Mouse (Mus musculus) gastrocnemius, postnatal 14 days (tissue): ENCODE measurements at regions not wholly inside any gene's neighbourhood (a gene's known extent, or its start where the extent isn't known, plus 50 kb on each side); places are given as distances from the start of the nearest gene placed in this dataset.

Source experiments
- DNase-seq: peaks from one replicate; pipeline ENCODE4 v3.0.0; 2021; ENCODE audit warnings: mixed read lengths
- intact Hi-C: fragments of 180-260 bp; cut with DNase I; formaldehyde crosslinking; loops from one replicate; pipeline ENCODE4 v1.15.1; 2025; ENCODE audit warnings: low total_unique reads

DNA sequence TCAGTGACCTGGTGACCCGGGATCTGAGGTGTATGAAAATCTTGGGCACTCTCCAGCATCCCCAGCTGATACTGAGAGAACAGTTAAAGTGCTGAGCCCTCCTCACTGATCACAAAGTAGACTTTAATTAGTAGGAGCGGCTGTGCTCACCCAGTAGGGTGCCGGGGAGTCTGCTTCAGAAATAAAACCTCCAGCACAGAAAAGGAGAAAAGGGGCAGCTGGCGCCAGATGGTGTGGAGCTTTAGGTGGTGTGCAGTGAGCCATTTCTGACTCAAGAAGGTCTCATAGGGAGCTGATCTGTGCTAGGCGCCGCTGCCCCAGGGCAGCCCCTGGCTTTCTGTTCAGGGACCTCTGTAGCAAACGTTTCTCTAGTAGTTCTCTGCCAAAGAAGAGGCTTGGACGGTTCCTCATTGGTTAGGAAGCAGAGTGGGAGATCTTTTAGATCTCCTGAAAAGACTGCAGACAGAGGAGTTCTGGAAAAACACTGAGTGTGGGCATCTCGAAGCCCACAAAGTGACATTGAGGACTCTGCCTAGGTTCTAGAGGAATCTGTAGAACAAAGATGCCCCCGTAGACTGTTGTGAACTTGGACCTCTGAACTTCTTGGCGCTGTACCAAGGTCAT, 200.1 kb upstream of the Clnk start:
- intact Hi-C loops = no loop called here
- no peak for DNase-seq

GRCm38 (mm10) chr5:39069683-39070082, 193.1 kb upstream of the Clnk start:
- no peak for DNase-seq
- intact Hi-C loops = no loop called here

DNA sequence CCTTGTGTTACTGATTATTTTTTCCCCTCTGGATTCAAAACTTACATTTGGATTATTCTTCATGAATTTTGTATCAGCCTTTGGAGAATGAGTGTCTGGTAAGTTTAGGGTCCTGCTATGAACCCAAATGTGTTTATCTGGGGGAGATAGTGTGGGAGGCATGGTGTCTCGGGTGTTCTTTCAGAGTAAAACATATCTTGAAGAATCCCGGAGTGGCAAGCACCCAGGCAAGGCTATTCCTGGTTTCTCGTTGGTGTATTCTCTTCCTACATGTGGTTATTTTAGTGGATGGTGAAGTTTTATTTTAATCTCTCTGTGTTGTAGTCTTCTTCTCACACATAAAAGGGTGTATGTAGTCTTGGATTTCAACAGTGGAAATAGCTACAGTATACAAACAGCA, 186.4 kb upstream of the Clnk start:
- intact Hi-C loops = no loop called here

GRCm38 (mm10) chr5:39052490-39053250, 176.1 kb upstream of the Clnk start:
- DNase-seq = no peak

More for the DNA sequence above, 186.4 kb upstream of the Clnk start:
- no peak for DNase-seq

GRCm38 (mm10) chr5:39050512-39050911, 173.9 kb upstream of the Clnk start:
- intact Hi-C loops = no loop called here
- no peak for DNase-seq

More at GRCm38 (mm10) chr5:39052490-39053250, 176.1 kb upstream of the Clnk start:
- intact Hi-C loops = no loop called here

GRCm38 (mm10) chr5:39049141-39049540, 172.5 kb upstream of the Clnk start:
- no peak for DNase-seq
- intact Hi-C loops = no loop called here

GRCm38 (mm10) chr5:39040467-39040866, 163.9 kb upstream of the Clnk start:
- DNase-seq = no peak

DNA sequence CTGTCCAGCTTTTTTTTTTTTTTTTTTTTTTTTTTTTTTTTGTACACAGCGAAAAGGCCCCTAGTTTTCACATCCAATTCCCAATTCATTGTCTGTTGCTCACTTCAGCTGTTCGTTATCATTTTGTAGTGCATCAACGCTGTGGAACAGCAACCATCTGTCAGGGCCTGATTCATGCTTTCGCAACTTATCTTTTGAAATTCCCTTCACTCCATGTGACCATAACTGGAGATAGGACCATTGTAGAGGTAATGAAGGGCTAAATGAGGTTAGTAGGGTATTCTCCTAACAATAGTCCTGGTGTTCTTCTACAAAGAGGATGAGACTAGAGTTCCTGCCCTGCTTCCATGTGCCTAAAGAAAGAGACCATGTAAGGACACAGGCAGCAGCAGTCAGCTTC, 146.6 kb upstream of the Clnk start:
- no peak for DNase-seq
- intact Hi-C loops = no loop called here

More at GRCm38 (mm10) chr5:39040467-39040866, 163.9 kb upstream of the Clnk start:
- intact Hi-C loops = no loop called here

DNA sequence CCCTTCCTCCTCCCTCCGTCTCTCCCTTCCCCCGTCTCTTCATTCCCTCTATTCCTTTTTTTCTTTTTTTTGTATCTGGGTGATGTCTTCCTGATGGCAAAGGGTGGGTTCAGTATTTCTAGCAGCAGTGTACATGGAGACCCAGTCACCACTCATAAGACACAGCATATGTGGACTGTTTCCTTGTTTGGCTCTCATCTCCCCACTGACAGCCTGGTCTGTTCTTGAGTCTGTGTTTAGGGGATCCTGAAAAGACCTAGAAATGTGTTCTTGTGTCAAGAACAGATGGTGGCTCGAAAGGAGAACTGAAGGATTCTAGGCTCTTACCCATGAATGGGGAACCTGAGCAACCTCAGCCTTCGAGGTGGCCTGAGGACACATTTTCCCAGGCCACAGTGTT, 124.0 kb upstream of the Clnk start:
- DNase-seq = no peak

DNA sequence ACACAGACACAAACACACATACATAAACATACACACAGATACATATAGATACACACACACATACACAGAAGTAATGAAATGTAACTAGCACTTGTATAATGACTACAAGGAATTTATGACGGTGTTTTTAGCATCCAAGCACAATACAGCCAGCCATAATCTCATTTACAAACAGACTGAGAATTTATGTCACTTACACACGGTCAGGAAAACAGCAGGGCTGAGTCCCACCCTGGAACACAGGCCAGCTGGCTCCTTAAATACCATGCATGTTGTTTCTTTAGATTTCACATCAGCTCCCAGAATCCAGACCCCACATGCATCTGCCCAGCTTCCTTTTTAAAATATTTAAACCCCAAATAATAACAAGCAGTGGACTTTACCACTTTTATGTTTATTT, 123.1 kb upstream of the Clnk start:
- intact Hi-C loops = no loop called here
- DNase-seq = no peak

More for the DNA sequence above, 124.0 kb upstream of the Clnk start:
- intact Hi-C loops = no loop called here

DNA sequence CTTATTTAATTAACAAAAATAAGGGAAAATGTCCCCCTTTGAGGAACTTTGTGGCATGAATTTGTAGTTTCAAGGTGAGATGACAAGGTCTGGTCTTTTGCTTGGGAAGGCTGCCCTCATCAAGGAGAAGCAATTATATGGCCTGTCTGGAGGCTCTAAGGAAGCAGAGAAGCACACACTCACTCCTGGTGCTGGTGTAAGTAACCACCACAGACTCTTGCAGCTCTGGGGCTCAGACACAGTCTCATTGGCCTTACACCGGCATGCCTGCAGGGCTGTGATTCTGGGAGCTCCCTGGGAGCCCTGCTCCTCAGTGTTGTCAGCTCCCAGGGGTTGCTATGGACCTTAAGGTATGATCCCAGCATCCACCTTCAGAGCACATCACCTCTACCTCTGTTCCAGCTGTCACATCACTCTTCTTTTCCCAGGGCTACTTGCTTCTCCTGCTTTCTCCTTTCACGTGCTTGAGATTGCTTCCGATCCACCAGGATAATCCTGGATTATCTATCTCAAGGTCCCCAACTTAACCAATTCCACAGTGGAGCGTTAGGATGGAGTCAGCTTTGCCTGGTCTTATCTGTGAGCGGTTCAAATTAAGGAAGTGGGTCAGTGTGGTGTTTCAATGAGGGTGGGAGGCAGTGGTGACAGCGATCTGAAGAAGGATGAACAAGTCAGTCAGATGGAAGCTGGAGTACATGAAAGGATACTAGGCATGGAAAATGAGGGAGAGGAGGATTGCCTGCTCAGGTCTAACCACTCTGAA, 96.0 kb upstream of the Clnk start:
- no peak for DNase-seq
- intact Hi-C loops = no loop called here

DNA sequence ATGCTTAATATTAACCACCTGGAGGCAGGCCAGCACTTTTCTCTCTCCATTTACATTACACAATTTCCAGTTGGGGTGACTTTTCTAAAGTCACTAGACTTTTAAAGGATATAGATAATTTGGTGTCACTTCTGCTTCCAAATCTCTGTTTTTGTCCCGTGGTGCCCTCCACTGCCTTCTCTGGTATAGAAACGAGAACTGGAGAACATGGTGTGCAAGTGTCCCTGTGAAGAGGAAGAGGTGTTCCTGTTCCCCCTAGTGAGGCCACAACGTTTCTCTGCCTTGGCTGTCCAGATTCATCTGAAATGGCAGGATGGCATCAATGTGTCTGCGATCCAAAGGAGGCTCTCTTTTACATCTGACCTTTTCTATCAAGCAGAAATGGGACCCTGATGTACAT, 93.9 kb upstream of the Clnk start:
- no peak for DNase-seq
- intact Hi-C loops = no loop called here

- DNase-seq = no peak
- intact Hi-C loops = no loop called here
Measured at GRCm38 (mm10) chr5:38967010-38967409, 90.4 kb upstream of the Clnk start.

DNA sequence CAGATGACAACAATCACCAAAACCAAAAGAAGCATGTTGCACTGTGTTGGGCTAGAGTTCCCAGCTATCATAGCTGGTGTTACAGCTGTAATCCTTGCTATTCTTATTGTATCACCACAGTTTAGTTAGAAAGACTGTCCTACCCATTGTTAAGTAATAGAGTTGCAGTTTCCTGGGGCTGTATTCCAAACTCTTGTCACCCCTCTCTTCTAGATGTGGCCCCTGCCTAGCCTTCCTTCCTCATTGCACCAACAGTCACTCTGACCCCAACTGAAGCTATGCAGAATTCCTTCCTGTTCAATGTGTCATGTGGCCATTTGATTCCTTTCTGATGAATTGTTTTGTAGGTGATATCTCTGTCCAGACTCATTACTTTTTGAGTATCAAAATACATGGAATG, 87.8 kb upstream of the Clnk start:
- DNase-seq = no peak
- intact Hi-C loops = no loop called here

DNA sequence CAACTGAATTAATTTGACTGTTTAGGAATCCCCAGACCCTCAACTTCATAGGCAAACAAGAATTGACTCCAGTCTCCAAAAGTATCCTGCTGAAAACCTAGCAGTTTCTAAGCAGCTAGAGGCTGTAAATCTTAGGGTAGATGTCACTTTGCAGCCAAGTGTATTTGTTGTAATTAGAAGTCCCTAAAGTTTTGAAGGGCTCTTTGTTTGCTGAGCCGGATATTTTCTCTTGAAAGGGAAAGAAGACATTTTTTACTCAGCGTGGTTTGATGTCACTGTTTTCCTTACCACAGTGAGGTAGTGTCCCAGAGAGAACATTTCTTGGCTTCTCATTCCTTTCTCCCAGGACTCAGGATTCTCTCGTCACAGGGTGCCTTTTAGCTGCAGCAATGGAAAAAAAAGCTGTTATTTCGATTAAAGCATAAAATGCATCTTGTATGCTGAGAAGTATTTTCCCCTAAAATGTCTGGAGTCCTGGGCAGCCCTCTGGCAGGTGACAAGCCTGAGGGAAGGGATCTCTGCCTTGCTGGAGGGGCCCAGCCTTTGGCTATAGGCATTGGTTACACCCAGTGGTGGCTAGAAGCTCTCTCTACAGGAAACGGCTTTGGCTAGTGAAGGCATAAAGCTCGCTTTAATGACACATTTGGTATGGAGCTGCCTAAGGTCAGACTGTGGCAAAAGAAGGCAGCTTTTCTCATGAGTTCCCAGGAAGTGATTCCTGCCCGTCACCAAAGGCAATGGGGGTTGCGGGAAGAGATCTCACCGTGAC, 74.1 kb upstream of the Clnk start:
- no peak for DNase-seq
- intact Hi-C loops = no loop called here

- intact Hi-C loops = no loop called here
- DNase-seq = no peak
Measured at GRCm38 (mm10) chr5:38945903-38946686, 69.5 kb upstream of the Clnk start.

GRCm38 (mm10) chr5:38932382-38933079, 55.9 kb upstream of the Clnk start:
- intact Hi-C loops = no loop called here
- no peak for DNase-seq

- DNase-seq = no peak
- intact Hi-C loops = no loop called here
Measured at GRCm38 (mm10) chr5:38927051-38927450, 50.4 kb upstream of the Clnk start.
